Mouse (Mus musculus): ENCODE measurements around the gene Myrfl.

Myrfl gene

GRCm38 (mm10) chr10:116896336-116897177 lies at the start of gene Myrfl:
TSS of gene Myrfl (minus strand) at chr10:116896919.
- peak; percentile 66 for DNase-seq

- no peak for DNase-seq
These were observed 48.2 kb upstream of the Myrfl start for GRCm38 (mm10) chr10:116944940-116945339.

- DNase-seq: no peak
These were observed 47.4 kb upstream of the Myrfl start for GRCm38 (mm10) chr10:116944144-116944543.

GRCm38 (mm10) chr10:116943025-116943424 lies 46.3 kb upstream of the Myrfl start:
- no peak for DNase-seq

- no peak for DNase-seq
These were observed 38.3 kb upstream of the Myrfl start for GRCm38 (mm10) chr10:116935028-116935427.

GRCm38 (mm10) chr10:116933794-116934193 lies 37.1 kb upstream of the Myrfl start:
- DNase-seq: no peak

- no peak for DNase-seq
These were observed 35.7 kb upstream of the Myrfl start for GRCm38 (mm10) chr10:116932418-116932817.

GRCm38 (mm10) chr10:116931497-116932179 lies 34.9 kb upstream of the Myrfl start:
- peak; percentile 88 for DNase-seq

- no peak for DNase-seq
These were observed 34.2 kb upstream of the Myrfl start for GRCm38 (mm10) chr10:116930936-116931335.

GRCm38 (mm10) chr10:116930506-116930905 lies 33.8 kb upstream of the Myrfl start:
- no peak for DNase-seq

GRCm38 (mm10) chr10:116928826-116929225 lies 32.1 kb upstream of the Myrfl start:
- no peak for DNase-seq

- no peak for DNase-seq
These were observed 29.9 kb upstream of the Myrfl start for GRCm38 (mm10) chr10:116926428-116927113.

- peak; percentile 81 for DNase-seq
These were observed 27.2 kb upstream of the Myrfl start for GRCm38 (mm10) chr10:116923651-116924495.

GRCm38 (mm10) chr10:116922161-116922560 lies 25.4 kb upstream of the Myrfl start:
- no peak for DNase-seq

- DNase-seq: peak; percentile 60
These were observed 24.7 kb upstream of the Myrfl start for GRCm38 (mm10) chr10:116921416-116921815.

GRCm38 (mm10) chr10:116920641-116921040 lies 23.9 kb upstream of the Myrfl start:
- no peak for DNase-seq

- no peak for DNase-seq
These were observed 22.9 kb upstream of the Myrfl start for GRCm38 (mm10) chr10:116919368-116920317.

- DNase-seq: no peak
These were observed 19.9 kb upstream of the Myrfl start for GRCm38 (mm10) chr10:116916581-116916980.

- DNase-seq: no peak
These were observed 18.6 kb upstream of the Myrfl start for GRCm38 (mm10) chr10:116915286-116915685.

GRCm38 (mm10) chr10:116914586-116914985 lies 17.9 kb upstream of the Myrfl start:
- peak; percentile 73 for DNase-seq

- no peak for DNase-seq
These were observed 17.0 kb upstream of the Myrfl start for GRCm38 (mm10) chr10:116913647-116914273.
